Mouse (Mus musculus) cerebellum, adult 11-12 months (tissue): ENCODE results near the gene Scarf1.
"Not testable (repeated sequence)": the region's sequence is repeated elsewhere in the genome, so short reads cannot be mapped to it uniquely, and the experiment has no call there.

Experiments used
- DNase-seq: peaks from one replicate; pipeline ENCODE4 v3.0.0; 2022

Gene Scarf1

DNA sequence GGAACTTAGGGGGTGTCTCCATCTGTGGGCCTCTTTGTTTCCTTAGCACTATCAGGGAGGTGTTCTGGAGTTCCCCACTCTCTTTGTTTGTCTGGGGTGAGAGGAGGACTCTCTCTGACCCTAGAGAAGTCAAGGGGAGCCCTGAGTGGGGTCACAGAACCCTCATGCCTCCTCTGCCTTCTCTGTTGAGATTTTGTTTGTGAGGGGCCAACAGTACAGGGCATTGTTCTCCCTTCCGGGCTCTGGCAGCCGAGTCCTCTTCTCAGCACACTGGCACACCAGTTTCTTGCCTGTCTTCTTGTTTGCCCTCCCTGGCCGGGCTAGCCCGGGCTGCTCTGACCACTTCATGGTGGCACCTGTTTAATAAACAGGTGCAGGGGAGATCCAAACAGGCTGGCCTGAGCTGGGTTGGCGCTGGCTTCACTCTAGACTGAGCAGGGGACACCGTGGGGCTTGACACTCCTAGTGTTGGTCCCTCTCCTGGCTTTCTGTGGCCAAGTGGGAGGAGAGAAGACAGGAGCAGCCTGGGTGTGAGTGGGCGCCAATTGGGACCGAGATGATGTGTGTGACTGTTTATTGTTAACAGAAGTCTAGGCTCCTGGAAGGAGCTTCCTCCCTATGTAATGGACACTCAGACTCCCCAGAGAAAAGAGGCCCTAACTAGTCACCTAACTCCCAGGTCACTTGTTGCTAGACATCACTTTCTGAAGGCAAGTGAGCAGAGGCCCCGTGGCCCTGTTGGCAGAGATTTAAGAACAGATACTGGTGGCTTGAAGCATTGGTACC, 25.0 kb downstream of the Scarf1 start:
- peak; percentile 69 for DNase-seq

DNA sequence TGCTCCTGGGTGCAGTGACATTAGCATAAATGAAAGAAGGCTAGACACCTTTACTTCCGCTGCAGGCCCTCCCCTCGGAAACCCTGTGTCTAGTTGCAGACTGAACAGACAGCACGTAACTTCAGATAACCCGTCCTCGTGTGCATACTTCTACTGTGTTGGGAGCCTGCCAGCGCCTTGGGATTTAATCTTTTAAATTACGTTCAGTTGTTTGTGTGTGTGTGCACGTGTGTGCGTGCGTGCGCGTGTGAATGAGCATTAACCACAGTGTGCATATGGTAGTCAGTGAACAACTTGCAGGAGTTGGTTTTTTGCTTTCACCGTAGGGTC, 25.6 kb downstream of the Scarf1 start:
- DNase-seq, result no peak

DNA sequence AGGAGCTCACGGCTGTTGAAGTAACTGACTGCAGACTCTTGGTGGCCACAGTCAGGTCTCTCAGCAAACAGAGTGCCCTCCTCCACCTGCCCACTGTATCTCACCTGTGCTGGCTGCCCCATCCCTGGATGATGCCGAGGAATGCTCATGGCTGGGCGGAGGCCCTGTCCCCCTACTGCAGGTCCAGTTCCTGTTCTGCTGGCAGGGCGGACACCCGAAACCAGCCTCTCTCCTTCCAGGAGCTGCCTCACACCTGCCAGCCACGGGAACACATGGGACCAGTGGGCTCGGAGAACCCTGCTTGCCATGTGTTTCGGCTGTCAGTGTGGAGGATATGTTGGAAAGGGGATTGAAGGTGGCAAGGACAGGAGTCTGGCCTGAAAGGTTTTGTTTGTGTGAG, 26.9 kb downstream of the Scarf1 start:
- no peak for DNase-seq

DNA sequence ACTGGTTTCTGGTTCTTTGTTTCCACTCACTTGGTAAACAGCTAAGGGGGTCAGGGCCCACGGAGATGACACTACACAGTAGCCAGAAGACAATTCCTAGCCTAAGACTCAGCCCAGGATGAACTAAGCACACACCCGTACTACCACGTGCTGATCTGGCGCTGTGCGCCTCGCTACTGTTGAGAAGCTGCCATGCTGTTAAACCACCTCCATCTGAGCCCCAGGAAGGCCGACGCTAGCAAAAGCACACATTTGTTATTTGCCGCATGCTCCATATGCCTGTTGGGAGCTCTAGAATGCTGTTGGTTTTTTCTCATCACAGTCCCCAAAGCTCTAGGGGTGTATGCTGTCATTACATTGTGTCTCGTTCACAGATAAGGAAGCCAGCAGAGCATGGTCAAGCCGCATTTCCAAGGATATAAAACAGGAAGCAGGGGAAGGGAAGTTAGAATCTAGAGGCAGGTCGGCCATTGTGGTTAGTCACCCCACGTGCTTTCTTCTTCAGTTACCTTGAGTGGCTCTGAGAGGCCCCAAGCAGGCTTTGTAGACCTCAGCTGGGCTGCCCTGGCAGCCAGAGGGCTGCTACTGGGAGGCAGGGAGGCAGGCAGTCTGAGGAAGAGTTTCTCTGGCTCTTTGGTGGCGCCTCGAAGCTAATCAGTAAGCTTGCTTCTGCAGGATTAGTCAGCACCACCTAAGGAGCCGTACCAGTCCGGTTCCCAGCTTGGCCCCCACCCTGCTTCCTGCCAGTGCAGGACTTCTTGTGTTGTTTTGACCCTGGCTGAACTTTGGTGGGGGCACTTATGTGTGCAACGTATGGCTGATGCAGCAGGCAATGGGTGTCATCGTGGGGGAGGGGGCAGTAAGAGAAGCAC, 27.6 kb downstream of the Scarf1 start:
- no peak for DNase-seq

DNA sequence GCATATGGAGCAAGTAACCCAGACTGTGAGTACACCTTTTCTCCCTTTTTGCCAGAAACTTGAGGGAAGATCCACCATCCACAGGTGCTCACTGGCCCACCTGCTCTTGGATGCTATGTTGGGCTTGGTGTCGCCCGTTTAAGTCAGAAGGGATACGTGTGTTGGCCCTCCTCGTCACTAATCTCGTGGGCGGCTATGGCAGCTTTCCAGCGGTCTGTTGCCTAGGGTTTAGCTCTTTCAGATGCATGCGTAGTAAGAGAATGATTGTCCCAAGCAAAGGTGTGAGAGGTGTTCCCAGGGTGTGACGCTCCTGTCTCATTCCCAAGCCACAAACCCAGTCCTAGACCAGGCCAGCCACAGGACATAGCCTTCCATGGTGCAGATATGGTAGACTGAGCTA, 31.4 kb downstream of the Scarf1 start:
- peak; percentile 61 for DNase-seq

DNA sequence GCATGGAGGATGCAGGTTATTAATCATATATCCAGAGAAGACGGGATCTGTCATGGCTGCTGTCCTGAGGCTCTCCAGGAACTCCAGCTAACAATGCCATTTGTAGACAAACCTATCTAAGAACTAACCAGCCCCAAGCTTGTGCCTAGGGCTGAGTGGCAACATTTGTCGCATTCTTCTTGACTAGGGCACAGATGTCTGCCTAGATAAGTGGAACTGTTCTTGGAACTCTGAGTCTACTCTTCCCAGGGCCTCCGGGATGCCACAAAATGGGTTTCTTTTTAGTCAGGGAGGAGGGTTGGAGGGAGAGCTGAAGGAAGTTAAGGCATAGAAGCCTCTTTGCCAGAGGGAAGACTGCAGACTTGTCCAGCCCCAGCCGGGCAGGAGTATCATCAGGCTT, 32.7 kb downstream of the Scarf1 start:
- DNase-seq, result no peak

DNA sequence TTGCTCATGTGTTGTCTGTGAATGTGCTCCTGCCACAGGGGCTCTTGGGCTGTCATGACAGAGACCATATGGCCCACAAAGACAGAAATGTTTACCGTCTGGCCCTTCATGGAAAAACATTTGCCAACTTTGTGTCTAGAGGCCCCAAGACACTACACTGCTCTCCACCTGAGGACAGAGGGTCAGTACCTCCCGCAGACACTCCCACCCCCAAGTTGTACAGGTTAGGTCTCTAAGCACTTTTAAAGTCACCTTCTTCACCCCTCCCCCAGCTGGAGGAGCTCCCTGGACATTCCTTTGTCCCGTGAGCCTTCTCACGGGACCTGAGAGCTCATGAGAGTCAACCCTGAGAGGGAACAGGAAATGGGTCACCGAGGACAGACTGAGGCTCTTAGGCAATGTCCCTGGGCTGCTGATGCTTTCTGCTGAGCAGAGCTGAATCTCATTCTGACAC, 36.3 kb downstream of the Scarf1 start:
- DNase-seq, result peak; percentile 63

DNA sequence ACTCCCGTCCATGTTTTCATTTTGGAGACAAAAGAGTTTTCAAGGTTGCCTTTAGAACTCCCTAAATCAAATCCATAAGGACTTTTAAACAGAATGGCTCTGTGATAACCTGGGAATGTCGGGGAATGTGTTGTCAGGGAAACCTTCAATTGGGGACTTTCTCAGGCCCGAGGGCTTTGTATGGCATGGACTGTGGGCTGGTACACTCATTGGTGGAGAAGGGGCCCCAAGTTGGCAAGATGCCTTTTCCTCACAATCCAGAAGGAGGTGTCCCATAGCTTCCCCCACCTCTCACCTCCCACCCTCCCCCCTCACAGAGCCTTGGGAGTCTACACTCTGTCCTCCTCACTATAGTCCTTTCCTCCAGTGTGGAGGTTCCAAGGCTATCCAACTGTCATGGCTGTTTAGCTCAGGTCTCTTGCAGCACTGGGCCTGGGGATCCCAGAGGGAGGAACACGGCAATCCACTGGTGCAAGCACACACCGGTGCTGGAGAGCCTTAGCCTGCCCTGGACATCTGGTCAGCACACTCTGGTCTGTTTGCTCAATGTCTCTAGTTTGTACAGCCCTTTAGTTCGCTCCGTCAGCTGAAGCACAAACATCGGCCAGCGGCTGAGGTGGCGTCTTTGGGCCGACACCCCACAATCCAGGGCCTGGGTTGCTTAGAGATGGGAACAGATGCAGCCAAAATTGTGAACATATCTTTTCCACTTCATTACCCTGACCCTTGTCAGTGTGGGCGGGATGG, 37.0 kb downstream of the Scarf1 start:
- DNase-seq, result no peak

DNA sequence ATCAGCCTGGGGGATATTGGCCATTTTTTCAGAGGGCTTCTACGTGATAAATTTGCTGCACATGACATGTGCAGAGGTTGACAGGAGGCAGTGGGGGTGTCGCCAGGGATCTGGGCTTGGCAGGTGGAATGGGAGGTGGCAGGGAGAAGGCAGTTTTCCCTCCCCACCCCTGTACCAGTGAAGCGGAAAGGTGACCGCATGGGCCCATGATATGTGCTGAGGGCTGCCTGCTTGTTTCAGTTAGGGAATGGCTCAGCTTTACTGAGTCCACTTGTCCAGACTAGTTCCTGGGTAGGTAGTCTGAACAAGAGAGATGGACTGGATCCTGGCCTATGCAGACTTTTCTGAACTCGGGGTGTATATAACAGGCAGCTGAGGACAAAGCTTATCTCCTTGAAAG, 38.0 kb downstream of the Scarf1 start:
- no peak for DNase-seq

DNA sequence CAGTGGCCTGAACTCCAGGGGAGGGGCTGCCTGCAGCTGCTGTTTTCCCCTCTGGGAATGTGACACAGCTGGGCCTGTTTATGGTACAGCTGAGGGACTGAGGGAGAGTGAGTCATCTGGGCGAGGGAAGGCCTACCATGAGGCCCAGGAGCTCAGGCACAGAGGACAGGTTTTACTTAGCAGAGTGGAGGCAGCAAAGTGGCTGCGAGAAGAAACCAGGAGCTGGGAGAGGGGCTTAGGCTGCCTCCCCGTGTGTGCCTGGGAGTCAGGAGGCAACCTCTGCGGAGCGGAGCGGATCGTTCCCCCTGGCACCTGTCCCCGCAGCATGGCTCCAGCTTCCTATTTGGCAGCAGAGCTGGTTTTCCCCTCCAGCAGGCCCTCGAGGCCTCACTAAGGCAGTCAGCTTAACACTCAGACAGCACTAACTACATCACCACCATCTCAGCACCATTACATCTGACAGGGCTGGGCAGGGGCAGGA, 38.7 kb downstream of the Scarf1 start:
- peak; percentile 85 for DNase-seq

DNA sequence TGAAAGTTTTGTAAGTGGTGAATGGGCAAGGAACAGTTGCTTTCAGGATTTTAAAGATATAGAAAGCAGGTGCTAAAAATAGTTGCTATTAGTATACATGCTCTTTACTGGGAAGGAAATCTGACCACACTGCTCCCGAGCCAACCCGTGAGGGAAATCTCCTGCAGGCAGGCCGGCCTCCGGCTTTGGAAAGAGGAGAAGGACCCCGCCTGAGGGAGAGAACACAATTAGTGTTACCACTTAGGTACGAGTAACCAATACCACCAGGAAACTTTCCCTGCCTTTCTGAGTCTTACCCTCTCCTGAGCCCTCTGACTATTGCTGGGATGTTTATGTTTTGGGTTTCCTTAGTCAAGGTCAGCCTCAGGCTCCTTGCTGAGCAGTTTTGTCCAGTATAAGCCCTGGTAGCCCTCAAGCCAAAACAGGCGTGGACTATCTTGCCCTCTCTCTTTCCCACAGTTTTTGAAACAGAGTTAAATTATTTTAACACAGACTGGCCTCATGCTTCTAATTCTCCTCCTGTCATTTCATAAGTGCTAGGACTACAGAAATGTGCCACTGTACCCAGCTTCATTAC, 39.7 kb downstream of the Scarf1 start:
- no peak for DNase-seq

DNA sequence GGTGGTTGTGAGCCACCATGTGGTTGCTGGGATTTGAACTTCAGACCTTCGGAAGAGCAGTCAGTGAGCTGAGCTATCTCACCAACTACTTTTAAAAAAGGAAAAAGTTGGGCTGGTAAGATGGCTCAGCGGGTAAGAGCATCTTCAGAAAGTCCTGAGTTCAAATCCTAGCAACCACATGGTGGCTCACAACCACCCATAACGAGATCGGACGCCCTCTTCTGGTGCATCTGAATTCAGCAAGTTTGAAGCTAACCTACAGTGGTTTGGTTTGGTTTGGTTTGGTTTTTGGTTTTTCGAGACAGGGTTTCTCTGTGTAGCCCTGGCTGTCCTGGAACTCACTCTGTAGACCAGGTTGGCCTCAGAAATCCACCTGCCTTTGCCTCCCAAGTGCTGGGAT, 42.7 kb downstream of the Scarf1 start:
- not testable (repeated sequence) for DNase-seq

DNA sequence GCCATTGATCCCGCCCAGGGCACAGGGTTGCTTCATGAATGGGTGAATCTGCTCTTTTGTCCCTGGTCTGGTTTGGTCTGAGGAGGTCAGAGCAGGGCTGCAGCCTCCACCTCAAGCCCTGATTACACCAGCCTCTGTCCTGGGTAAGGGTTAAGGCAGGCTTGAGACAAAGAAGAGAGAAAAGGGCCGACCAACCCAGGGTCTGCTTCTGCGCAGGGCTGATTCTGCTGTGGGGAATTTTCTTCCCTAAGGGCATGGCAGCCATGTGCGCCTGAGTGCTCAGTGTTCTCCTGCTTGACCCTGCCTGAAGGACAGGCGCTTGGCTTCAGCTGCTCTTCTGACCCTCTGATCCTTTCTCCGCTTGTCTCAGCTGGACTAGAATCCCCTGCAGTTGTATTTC, 43.8 kb downstream of the Scarf1 start:
- DNase-seq, result no peak

DNA sequence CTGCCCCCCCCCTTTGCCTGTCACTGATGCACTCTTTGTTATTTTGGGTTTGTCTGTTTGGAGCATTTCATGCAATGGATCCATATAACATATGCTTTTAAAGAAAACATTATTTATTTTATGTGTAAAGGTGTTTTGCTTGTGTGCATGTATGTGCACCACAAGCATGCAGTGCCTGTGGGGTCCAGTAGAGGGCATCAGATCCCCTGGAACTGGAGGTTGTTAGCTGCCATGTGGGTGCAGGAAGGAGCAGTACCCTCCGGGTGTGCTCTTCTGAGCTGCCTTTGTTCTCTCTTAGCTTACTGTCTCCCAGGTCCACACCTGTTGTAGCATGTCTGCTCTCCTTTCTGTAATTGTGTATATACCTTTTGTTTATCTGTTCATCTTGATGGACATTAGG, 44.8 kb downstream of the Scarf1 start:
- peak; percentile 24 for DNase-seq

DNA sequence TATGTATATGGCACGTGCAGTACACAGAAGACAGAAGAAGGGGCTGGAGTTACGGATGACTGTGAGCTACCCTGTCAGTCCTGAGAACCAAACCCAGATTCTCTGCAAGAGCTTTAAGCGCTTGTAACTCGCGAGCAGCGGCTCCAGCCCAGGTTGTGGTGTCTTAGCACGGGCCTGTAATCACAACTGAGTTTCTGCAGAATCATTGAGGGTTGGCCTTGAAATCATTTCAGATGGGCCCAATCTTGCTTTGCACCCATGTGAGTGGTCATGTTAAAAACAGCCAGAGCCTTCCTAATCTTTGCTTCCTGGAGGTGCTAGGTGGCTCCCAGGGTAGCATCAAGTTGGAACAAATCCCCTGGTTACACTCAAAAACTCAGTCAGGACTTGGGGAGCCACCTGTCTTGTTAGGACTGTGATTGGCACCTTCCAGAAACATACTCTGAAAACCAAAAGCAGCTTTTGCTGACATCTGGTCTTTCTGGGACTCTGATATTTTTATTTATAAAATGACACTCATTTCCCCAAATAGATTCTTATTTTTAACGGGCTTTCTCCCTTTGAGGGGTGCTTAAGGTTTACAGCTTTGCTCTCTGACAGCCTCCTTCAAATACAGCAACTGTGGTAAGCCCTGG, 46.6 kb downstream of the Scarf1 start:
- no peak for DNase-seq

DNA sequence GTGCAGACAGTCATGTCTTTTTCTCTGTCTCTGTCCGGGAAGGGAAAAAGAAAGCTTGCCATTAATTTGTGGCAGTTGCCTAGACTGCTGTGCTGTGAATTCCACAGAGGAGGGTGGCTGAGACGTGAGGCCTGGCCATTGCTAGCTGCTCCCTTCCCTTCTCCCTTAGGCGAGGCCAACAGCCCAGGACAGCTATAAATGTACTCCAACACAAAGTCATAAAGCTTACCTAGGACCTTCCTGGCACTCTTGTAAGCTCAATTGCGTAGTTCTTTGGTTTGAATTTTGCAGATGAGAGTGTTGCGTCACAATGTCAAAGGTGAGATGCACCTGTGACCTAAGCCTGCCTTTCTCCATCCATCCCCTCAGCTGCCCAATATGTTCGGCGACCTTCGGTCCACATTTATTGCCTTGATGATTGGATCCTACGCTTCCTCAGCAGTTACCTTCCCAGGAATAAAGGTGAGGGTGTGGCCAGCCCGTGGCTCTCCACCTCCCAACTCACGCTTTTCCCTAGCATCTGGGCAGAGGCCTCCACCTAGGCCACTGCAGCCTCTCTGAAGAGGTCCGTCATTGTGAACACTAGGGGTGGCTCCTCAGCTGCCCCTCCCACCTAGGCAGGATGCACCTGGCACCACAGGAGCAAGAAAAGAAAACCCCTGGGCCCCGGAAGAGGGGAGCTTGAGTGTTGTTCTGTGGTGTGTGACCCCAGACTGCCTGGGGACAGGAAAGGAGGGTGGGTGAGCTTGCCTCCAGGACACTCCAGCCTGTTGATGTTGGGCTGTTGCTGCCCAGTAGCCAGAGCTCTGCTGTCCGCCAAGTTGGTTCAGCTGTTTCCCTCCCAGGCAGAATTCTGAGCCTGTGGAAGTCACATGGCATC, 47.4 kb downstream of the Scarf1 start:
- peak; percentile 44 for DNase-seq

DNA sequence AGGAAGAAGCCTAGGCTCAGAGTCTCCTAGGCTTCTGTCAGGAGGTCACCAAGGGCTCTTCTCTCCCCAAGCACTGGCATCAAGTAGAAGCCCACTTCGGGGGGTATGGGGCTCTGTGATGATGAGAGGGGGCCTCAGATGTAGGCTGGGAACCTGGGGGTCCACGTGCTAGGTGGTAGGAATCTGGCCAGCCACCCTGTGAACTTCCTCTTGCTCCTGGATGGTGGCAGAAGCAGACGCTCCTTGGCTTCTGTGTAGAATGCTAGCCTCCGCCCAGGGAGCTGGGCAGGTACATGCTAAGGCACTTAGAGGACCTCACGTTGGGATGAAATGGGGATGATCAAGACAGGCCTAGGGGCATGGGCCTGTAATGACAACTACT, 48.1 kb downstream of the Scarf1 start:
- DNase-seq, result no peak

DNA sequence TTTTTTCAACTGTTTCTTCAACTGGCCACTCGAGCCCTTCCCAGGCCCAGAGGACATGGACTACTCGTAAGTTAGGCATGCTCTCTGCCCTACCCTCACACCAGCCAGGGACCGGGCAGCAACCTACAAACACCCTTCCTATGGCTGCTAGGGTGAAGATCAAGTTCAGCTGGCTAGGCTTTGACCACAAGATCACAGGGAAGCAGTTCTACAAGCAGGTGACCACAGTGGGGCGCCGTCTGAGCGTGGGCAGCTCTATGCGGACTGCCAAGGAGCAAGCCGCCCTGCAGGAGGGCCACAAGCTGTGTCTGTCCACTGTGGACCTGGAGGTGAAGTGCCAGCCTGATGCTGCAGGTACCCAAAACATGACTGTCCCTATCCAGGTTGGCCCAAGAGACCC, 49.5 kb downstream of the Scarf1 start:
- DNase-seq, result peak; percentile 88

DNA sequence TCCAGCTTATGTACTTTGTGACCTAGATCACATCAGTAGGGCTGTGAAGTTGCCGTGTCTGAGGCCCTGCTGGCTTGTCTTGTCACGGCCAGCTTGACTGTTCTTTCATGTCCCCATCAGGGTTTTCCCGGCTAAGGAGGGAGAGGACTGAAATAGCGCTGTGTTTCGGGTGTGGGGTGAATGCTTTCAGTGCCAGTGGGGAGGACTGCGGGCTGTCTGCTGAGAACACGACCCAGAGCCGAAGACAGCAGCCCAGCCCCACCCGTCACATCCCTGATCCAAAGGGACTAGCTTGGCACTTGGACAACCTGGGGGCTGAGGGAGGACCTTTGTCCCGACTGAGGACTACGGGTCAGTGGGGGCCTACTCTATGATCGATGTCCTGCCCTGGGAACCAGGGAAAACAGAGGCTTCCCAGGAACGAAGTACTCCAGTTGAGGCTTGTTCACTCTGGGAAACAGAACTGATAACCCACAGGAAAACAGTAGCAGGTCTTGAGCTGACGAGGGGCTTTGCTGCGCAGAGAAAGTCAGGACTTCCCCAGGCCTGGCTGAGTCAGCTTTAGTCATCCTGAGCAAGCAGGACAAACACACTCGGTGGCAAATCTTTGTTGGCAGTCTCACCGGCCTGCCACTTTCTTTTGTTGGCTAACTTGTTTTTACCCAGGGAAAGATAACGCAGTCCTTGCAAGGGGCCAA, 50.7 kb downstream of the Scarf1 start:
- peak; percentile 50 for DNase-seq

DNA sequence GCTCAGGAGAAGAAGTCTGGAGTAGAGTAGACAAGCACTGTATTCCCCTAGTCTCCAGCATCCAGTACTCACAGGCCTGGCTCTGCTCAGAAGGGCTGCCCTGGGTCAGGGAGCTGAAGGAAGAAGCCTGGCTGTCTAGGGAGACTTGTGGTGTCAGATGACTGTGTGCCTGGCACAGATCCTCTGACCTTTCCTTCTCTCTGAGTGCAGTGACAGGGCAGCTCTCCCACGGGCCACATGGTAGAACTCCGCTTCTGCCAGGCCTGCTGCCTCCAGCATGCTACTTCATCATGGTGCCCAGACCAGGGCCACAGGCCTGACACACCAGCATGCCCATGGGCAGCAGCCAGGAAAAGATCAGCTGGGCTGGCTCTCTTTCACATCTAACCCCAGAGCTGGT, 52.5 kb downstream of the Scarf1 start:
- DNase-seq, result peak; percentile 86
